Mouse (Mus musculus) cerebellum, postnatal 14 days (tissue): Measurements from ENCODE around the gene Ikzf4.
"Not testable (repeated sequence)": the region's sequence is repeated elsewhere in the genome, so short reads cannot be mapped to it uniquely, and the experiment has no call there.

Experiments
- DNase-seq, 2 experiments: peaks; one replicate each; pipeline ENCODE4 v3.0.0; 2021; ENCODE audit warnings: mixed read lengths in 2 of 2

Gene Ikzf4

GRCm38 (mm10) chr10:128639999-128640398 is 5.8 kb downstream of the Ikzf4 start:
- DNase-seq, result no peak

GRCm38 (mm10) chr10:128637011-128637410 is 8.8 kb downstream of the Ikzf4 start:
- no peak for DNase-seq

GRCm38 (mm10) chr10:128636561-128636960 is 9.2 kb downstream of the Ikzf4 start:
- no peak for DNase-seq

DNA sequence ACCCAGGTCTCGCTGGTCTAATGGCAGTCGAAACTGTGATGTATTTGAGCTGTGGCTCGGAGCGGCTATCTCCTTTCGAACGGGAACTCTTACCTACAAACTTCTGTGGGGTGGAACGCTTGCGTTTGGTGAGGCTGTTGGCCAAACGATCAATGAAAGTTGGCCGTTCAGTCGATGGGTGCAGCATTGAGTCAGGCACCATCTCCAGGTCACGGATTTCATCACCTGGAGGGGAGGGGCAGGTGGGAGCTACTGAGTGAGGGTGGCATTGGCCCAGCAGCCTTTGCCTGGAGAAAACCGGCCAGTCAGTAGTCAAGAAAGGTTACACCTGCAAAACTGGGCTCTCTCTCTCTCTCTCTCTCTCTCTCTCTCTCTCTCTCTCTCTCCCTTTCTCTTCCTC is 10.1 kb downstream of the Ikzf4 start:
- no peak for DNase-seq

- DNase-seq, result no peak
Observed at GRCm38 (mm10) chr10:128631571-128631970, 14.2 kb downstream of the Ikzf4 start.

- not testable (repeated sequence) for DNase-seq
Observed at GRCm38 (mm10) chr10:128630306-128630705, 15.5 kb downstream of the Ikzf4 start.

DNA sequence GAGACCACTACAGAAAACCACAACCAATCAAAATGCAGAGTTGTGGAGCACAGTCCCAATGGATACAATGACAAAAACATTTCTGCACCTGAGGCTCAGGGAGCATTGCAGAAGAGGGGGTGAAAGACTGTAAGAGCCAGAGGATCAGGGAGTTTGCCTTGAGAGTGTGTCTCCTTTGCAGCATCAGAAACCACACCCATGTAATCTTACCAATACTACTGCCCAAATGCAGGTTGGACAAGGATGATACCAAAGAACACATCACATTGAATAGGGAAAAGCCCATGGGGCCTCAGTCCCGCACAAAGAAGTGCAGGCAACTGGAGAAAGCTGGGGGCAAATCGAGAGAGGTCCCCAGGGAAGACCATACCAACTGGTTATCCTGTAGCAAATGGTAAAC is 16.0 kb downstream of the Ikzf4 start:
- no peak for DNase-seq

DNA sequence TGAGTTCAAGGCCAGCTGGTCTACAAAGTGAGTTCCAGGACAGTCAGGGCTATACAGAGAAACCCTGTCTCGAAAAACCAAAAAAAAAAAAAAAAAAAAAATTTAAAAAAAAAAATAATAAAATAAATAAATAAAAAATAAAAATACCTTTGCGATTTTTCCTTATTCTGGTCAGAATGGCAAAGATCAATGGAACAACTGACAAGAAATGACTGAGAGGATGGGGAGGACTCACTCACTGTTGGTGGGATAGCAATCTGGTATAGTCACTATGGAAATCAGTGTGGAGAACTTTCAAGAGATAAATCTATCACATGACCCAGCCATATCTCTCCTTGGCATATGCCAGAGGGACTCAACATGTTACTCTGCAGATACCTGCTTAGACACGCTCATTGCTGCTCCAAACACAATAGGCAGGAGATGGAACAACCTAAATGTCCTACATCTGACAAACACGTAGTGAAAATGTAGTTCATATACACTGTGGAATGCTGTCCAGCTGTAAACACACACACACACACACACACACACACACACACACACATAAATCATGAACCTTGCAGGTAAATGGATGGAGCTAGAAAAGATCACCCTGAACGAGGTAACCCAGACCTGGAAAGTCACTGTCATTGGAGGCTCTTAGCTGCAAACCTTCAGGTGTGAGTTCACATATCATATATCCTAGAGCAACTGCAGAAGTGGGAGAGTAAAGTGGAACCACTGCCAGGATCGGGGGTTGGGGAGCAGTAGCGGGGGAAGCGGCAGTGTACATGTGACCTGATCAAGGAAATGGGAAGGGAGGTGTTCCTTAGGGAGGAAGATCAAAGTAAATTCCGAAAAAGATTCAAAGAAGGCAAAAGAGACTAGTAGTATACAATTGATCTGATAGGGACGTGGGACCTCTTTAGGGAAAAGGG is 18.1 kb downstream of the Ikzf4 start:
- peak; percentile 20 to 51 for DNase-seq

- DNase-seq, result peak; percentile 92
Observed at GRCm38 (mm10) chr10:128626311-128627310, 19.2 kb downstream of the Ikzf4 start, which contains the start of gene Rps26. Rps26 (minus strand) TSS chr10:128626747.

DNA sequence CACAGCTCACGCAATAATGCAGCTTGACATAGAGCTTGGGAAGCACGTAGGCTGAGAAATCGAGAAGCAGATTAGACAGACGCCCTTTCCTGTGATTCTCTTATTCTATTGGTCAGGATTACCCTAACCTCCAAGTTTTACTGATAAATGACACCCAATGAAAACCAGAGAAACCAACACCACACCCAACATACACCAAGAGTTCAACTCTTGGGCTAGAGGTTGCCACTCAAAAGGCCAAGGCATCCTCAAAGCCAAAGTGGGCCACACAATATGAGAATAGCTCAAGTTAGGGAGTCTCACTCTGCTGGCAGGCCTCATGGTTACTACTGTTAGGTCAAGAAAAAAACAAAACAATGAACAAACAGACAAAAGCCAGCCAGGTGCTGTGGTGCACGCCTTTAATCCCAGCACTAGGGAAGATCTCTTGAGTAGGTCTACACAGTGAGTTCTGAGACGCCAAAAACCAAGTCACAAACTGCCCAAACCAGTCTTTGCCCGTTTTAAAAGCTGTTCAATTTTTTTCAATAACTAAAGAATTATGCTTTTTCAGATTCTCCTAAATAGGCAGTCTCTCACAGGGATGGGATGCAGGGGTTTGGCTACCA is 20.4 kb downstream of the Ikzf4 start:
- no peak for DNase-seq

- not testable (repeated sequence) for DNase-seq
Observed at GRCm38 (mm10) chr10:128623106-128623613, 22.6 kb downstream of the Ikzf4 start.

DNA sequence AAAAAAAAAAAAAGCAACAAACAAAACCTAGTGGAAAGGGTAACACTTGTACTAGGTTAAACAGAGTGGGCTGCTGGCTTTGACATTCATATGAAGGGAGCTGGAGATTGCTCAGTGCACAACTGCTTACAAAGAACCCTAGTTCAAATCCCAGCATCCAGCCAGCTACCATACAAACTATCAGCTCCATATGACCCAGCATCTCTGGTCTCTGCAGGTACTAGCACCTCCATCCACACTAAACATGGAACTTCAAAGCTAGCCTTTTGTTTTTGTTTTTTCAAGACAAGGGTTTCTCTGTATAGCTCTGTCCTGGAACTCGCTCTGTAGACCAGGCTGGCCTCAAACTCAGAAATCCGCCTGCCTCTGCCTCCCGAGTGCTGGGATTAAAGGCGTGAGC is 23.1 kb downstream of the Ikzf4 start:
- no peak for DNase-seq

- DNase-seq, result no peak
Observed at GRCm38 (mm10) chr10:128621986-128622520, 23.7 kb downstream of the Ikzf4 start.

DNA sequence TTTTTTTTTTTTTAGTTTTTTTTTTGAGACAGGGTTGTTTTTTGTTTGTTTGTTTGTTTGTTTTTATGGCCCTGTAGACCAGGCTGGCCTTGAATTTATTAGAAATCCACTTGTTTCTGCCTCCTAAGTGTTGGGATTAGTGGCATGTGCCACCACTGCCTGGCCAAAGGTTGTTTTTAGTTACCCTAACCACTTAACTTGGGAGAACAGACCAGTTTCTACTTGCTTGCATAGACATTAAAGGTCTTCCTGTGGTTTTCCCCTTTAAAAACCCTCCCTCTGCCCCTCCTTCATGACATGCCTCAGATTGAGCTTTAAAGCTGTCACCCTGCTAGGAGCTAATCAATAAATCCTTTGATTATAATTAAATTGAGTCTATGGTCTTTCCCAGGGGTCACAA is 25.6 kb downstream of the Ikzf4 start:
- no peak for DNase-seq

DNA sequence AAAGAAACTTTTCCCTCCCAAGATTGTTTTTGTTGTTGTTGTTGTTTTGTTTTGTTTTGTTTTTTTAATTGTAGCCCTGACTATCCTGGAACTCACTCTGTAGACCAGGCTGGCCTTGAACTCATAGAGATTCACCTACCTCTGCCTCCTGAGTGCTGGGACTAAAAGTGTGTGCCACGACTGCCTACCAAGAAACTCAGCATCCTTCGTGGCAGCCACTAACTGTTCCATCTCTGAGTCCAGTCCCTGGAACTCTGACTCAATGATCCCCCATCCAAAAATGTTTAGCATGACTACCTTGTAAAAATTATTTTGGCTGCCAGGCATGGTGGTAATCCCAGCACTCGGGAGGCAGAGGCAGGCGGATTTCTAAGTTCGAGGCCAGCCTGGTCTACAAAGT is 26.6 kb downstream of the Ikzf4 start:
- not testable (repeated sequence) for DNase-seq

DNA sequence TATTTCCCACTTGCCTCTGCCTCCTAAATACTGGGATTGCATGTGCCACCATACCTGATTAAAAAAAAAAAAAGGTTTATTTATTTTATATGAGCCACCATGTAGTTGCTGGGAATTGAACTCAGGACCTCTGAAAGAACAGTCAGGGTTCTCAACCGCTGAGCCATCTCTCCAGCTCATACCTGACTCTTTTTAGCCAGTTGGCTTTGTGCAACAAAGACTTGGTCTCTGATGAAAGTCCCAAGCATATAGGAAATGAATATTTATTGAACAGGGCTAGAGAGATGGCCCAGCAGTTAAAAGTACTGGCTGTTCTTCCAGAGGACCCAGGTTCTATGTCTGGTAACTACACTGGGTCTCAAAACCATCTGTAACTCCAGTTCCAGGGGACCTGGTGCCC is 27.2 kb downstream of the Ikzf4 start:
- no peak for DNase-seq

- not testable (repeated sequence) for DNase-seq
Observed at GRCm38 (mm10) chr10:128615798-128616448, 29.9 kb downstream of the Ikzf4 start.

DNA sequence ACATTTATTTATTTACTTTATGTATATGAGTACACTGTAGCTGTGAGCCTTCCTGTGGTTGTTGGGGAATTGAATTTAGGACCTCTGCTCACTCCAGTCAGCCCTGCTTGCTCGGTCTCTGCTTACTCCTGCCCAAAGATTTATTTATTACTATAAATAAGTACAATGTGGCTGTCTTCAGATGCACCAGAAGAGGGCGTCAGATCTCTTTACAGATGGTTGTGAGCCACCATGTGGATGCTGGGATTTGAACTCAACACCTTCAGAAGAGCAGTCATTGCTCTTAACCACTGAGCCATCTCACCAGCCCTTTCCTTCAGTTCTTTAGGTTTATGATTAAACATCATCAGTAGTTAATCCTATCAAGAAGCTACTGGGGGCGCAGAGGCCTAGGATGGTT is 30.9 kb downstream of the Ikzf4 start:
- DNase-seq, result no peak

DNA sequence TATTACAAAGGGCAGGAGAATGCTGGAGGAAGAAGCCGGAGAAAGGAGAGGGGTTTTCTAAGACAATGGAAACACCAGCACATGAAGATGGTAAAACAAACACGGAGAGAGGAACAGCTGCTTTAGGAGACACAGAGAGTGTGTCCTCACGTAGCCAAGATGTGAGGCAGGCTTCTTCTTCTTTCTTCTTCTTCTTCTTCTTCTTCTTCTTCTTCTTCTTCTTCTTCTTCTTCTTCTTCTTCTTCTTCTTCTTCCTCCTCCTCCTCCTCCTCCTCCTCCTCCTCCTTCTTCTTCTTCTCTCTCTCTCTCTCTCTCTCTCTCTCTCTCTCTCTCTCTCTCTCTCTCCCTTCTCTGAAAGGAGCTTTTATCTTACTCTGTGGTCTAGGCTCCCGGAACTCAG is 32.0 kb downstream of the Ikzf4 start:
- DNase-seq, result not testable (repeated sequence)

DNA sequence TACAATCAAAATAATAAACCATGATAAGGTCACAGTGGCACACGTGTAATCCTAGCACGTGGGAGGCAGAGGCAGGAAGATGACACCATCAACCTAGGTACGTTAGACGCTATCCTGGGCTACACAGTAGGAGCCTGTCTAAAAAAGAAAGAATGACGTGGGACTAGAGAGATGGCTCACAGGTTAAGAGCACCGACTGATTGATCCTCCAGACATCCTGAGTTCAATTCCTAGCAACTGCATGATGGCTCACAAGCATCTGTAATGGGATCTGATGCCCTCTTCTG is 32.7 kb downstream of the Ikzf4 start:
- no peak for DNase-seq

GRCm38 (mm10) chr10:128612433-128613153 is 33.2 kb downstream of the Ikzf4 start:
- peak; percentile 86 to 87 for DNase-seq
